Mouse (Mus musculus) c-Kit-positive CD71-positive TER-119-negative erythroid progenitor cells, embryonic 14.5 days (primary cell): Measurements from ENCODE around the gene Stx8.
A peak's percentile ranks its signal among the peaks of the same experiment; 100 is the strongest.

Source experiments
- DNase-seq: peaks from one replicate; pipeline ENCODE4 v3.0.0-alpha.2; 2013; ENCODE audit warnings: low read depth

The Stx8 gene

GRCm38 (mm10) chr11:67975252-67975651 is 9.3 kb downstream of the Stx8 start:
- DNase-seq = no peak

DNA sequence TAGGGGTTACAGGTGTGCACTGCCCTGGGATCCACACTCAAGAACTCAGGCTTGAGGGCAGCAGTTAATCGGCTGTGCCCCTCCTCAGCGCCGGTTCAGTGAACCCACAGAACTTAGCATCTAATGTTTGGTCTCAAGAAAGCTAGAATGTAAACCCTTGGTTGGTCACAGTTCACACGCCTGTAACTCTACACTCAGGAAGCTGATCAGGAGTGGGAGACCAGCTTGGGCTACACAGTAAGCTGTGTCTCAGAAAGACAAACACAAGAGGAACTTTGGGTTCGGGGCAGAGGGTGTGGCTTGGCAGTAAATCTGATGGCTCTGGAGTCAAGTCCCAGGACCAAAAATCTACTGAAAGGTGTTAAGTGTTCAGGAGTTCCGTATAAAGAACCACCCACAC is 17.6 kb downstream of the Stx8 start:
- no peak for DNase-seq

GRCm38 (mm10) chr11:67991240-67991639 is 25.2 kb downstream of the Stx8 start:
- DNase-seq = no peak

DNA sequence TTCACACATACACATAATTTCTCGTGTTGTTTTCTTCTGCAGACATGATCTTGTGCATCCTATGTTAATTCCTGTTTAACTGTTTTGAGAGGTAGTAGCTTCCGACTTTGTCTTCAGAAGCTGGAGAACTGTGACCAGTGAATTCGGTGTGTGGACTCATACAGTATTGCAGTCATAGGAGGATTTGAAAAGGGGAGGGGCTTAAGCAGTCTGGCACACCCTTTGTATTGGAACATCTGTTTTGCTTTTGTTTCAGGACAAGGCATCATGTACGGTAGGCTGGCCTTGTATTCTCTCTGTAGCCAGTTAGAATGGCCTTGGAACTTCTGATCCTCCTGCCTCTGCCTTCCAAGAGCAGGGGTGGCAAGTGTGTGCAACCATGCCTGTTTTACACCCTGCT is 30.0 kb downstream of the Stx8 start:
- no peak for DNase-seq

GRCm38 (mm10) chr11:67998905-67999304 is 32.9 kb downstream of the Stx8 start:
- DNase-seq = no peak

DNA sequence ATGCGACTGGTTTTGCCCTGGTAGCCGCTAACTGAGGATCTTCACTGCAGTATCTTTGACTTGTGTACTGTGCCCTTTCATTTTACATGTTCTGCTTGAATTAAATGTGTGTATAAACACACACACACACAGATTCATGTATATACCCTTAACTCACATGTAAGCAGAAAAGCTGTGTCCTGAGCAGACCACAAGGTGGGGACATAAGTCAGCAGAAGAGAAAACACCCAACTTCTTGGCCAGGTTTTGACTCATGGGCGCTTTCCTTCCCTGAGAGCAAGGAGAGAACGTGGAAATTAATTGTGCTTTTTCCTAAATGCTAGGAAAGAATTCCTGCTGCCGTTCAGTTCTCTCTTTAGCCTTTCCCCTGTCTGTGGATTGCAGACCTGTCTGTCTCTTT is 33.6 kb downstream of the Stx8 start:
- DNase-seq = no peak

DNA sequence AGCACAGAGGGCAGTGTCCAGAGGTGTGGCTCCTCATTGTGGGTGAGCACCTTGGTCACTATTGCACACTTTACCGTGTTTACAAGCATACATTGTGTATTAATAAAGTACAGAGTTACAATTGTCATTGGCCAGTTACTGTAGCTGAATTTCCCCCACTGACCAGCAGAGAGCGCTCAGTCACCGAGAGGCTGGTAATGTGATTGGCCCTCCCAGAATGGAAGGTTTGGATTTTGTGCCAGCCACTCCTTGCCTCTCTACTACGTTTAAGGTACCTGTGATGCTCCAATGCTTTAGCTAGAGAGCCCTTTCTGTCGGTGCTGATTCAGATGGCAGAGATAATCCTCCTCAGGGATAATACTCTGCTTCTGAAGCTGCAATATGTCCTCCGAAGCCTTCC is 38.2 kb downstream of the Stx8 start:
- DNase-seq = peak; percentile 15

DNA sequence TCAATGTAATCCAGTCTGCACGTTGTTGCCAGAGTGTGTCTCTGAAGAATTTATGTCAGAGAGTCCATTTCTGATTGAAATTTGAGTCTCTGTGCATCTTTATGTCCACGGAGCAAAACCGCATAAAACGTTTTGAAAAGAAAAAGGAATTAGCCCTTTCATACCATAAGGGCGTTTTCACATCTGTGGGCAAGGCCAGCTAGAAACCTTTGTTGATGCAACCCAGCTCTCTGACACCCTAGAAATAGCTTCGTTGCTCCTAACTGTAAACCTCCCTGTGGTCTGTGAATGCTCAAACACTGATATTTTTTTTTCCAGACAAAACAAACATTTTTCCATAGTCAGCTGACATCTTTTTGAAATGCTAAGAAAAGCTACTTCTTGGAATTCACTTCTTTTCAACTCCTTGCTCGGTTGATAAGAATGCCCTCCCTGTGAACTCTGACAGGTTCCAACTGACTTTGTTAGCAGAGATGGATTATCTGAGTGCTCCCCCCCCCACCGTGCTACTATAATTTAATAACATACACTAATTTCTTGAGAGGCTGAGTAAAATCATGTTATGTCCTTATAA is 40.3 kb downstream of the Stx8 start:
- no peak for DNase-seq

- DNase-seq = no peak
Observed at GRCm38 (mm10) chr11:68007645-68008044, 41.7 kb downstream of the Stx8 start.

GRCm38 (mm10) chr11:68009377-68009776 is 43.4 kb downstream of the Stx8 start:
- no peak for DNase-seq

GRCm38 (mm10) chr11:68012207-68012606 is 46.2 kb downstream of the Stx8 start:
- DNase-seq = no peak

DNA sequence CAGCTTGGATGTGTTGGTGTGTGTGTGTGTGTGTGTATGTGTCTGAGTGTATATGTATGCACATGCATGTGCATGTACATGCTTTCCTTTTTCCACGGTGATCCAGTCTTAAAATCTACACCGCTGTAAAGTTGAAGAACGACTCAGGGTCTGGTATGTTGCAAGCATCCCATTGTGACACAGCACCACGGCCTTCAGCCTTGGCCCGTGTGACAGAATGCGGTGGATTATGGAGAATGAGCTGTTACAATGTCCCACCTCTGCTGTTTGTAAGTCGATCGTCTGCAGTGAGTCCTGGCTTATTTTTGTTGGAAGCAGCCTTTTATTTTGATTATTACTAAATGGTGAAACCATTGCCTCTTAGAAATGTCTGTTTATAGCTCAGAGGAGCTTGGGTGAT is 52.2 kb downstream of the Stx8 start:
- DNase-seq = no peak

GRCm38 (mm10) chr11:68019156-68019555 is 53.2 kb downstream of the Stx8 start:
- DNase-seq = no peak

GRCm38 (mm10) chr11:68021976-68022375 is 56.0 kb downstream of the Stx8 start:
- no peak for DNase-seq

- DNase-seq = no peak
Observed at GRCm38 (mm10) chr11:68022895-68023294, 56.9 kb downstream of the Stx8 start.

DNA sequence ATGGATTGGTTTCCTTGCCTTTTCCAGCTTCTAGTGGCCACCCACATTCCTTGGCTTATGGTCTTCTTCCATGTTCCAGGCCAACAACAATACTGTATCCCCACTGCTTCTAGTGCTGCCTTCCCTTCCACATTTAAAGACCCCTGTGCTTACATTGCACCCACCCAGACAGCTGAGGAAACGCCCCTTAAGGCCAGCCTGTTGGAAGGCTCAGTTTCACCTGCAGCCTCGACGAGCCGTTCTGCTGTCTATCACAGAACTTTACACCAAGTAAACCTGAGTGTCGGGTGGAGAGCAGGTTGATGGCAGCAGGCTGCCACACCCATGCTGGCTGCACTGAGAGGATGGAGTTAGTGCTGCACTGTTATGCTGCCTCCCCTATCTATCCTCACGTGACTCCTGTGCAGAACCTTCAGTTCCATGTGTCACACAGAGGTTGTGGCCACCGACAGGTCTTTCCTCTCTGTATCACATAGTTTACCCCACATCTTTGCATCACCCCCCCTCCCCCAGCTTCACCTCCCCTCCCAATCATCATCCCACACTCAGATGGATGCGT is 57.9 kb downstream of the Stx8 start:
- DNase-seq = no peak

GRCm38 (mm10) chr11:68026590-68026989 is 60.6 kb downstream of the Stx8 start:
- DNase-seq = no peak

DNA sequence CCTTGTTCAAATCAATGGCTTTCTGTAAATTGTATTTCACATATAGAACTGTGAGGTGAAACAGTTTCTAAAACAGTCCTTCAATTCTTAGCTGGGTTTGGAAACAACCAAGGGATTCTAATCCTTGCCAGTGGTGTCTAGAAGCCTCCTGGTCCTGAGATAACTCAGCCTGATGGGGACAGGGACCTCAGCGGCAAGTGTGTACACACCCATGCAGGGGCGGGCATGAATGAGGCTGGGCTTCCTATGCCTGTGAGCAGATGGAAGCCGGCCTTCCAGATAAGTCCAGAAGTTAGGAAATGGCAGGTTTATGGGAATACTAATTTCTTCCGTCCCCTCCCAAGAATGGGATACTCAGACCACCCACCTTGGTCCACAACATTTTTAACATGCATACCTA is 63.1 kb downstream of the Stx8 start:
- DNase-seq = peak; percentile 10

DNA sequence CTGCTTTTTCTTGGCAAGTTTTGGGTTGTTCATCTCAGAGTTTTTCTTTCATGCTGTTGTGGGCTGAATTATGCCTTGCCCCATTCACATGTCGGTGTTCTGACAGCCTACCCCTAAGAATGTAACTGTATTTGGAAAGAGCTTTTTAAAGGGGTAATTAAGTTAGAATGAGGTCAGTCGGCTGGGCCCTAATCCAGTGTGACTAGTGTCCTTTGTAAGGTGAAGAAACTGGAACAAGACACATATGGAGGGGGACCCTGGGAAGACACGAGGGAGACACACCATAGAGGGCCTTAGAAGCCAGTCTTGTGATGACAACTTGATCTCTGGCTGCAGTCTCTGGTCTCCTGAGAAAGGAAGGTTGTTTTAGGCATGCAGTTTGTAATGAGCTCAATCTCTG is 63.9 kb downstream of the Stx8 start:
- no peak for DNase-seq

- DNase-seq = no peak
Observed at GRCm38 (mm10) chr11:68030771-68031170, 64.8 kb downstream of the Stx8 start.

DNA sequence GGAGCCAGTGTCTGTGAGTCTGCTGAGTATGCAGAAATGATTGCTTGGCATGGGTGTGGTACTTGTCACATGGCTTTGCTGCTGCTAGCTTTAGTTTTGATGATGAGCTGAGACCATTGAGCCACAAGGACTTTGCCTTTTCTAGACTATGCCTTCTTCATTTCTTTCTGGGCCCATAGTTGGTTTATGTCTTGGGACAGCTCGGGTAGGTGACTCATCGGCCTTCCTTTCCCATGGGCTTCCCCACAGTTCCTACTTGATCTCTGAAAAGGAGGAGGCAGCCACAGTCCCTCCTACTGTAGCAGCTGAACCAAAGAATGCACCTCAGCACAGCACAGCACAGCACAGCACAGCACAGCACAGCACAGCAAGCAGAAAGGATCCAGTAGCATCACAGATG is 66.5 kb downstream of the Stx8 start:
- no peak for DNase-seq

DNA sequence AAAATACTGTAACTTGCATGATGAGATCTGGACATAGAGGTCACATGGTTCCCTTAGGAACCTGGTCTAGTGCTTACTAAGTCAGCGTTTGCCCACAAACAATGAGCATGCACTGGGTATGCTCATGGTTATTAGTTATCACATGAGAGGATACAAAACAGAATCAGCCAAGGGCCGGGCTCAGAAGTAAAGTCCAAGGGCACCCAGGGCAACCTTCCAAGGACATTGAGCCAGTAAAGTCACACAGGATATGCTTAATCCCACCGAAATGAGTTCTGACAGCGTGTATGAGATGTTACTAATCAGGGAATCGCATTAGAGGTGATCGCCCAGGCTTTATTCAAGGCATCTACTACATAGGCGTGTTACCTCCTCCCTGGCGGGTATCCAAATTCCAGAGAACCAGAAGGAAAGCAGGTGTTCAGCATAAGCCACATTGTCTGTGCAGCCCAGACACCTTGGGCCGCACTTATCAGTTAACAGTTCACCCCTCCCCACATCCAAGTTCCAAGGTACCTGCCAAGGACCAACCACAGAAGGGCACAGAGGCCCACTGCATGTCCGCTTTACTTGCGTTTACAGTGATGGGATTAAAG is 67.4 kb downstream of the Stx8 start:
- no peak for DNase-seq

GRCm38 (mm10) chr11:68034422-68034821 is 68.4 kb downstream of the Stx8 start:
- no peak for DNase-seq

DNA sequence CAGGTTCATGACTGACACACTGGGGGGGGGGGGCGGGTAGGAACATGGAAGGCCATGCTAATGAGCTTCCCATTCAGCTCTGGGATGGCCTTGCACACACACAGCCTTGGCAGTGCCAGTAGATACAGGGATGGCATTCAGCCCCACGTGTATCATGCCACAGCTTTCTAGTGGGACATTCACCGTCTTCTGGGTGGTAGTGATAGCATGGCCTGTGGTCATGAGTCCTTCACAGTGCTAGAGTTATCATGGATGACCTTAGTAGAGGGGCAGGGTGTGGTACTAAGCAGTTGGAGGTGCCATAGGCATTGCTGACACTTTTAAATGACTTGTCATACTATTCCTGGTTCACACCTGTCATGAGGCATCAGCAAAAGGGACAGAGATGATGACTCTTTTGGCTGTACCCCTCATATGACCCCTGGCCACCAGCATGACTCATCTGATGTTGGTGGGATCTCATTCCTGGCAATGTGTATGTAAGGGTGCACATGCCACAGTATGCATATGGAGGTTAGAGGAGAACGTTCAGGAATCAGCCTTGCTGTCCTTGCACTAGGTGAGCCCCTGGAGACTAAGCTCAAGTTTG is 69.4 kb downstream of the Stx8 start:
- no peak for DNase-seq
